Mouse (Mus musculus): ENCODE data around the gene Smyd3.

DNA sequence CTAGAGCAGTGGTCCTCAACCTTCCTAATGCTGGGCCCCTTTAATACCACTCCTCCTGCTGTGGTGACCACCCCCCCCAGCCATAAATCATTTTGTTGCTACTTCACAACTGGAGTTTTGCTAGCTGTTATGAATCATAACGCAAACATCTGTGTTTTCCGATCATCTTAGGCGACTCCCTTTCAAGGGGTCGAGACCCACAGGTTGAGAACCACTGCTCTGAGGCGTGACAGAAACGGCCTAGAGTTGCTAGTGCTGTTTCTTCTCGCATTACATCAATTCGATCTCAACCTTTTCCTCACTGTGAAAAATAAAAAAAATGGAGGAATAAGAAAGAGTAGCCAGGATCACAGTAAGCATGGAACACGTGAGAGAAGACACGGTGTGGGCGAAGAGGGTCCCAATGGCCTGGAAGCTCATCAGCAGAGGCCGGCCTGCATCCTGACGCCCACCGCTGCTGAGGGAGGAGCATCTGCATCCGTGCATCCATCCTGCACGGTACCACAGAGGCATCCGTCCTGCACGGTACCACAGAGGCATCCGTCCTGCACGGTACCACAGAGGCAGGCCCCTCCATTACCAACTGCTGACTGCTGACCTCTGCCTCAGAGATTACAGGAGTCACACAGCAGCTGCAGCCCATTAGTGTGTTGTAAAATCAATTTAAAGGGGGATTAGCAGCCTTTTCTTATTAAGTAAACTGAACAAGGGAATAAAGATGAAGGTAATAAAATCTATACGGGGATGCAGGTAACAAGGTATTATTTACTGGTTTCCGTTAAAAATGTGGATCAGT is 56.6 kb downstream of the Smyd3 start:
- no peak for TF ChIP-seq CTCF (IDR thresholded peaks at IDR 0.05; ENCODE audit: low read depth, low read length)
- no peak for TF ChIP-seq POLR2A (IDR thresholded peaks at IDR 0.05; ENCODE audit: extremely low read depth, insufficient read depth, low read length)

Measured in liver, adult 2 months (tissue).